Mouse (Mus musculus) right cerebral cortex, postnatal 14 days (tissue): Measurements from ENCODE around the gene Mok.

ENCODE experiments used
- DNase-seq: peaks from one replicate; pipeline ENCODE4 v3.0.0; 2022

Gene Mok

GRCm38 (mm10) chr12:110764531-110764930, 76.2 kb downstream of the Mok start:
- no peak for DNase-seq

DNA sequence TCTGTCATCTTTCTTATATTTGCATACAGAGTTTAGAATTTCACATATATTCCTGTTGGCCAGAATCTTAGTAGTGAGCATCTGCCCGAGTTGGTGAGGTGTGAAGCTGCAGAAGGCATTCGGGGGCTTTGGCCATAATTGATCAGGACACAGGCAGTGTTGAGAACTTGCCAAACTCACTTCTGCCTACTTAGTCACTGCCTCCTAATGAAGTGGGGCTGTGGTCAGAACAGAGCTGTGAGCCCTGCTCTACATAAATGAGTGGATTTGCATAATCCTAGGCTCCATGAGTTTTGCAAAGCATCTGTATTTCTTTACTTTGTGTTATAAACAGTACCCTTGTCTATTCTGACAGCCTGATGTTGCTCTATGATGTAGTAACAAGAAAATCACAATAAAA, 78.4 kb downstream of the Mok start:
- DNase-seq: no peak

DNA sequence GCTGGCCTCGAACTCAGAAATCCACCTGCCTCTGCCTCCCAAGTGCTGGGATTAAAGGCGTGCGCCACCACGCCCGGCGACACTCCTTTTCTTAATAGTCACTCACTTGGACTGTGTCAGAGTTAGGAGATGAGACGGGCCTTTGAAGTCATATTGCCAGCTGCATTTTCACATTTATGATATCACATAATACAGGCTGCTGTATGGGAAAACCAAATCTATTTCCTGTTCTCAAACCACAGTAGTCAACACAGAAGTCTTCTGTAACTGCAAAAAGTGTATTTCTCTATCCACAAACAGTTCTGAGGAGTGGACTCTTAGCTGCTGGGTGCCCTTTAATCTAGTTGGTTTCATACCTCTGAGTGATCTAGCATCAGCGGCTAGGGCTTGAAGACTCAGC, 81.8 kb downstream of the Mok start:
- DNase-seq: no peak
